Mouse (Mus musculus): ENCODE results near the gene Gm5891. TPM values are rescaled to one million over a fixed set of nuclear protein-coding genes. Genes with fewer than 3 reads are reported as not detected.
"Not testable (repeated sequence)": the region's sequence is repeated elsewhere in the genome, so short reads cannot be mapped to it uniquely, and the experiment has no call there.

The Gm5891 gene
- total RNA-seq (2021): not detected

GRCm38 (mm10) chr7:21921191-21921590, at the start of gene Gm5891:
Gene Gm5891, minus strand, starts transcription at chr7:21921291.
- DNase-seq; intact Hi-C loops (cut with DNase I): not testable (repeated sequence)

Other genes with a start within 250 kb of the Gm5891 start
- gene Gm4175, start 159.8 kb downstream of the Gm5891 start, total RNA-seq (2021): not detected
- gene Gm4177, start 124.6 kb downstream of the Gm5891 start, total RNA-seq (2021): not detected
- gene Vmn1r135, start 88.9 kb downstream of the Gm5891 start, total RNA-seq (2021): not detected
- gene Gm5725, start 77.0 kb downstream of the Gm5891 start, total RNA-seq (2021): not detected
- gene Vmn1r137, start 73.3 kb upstream of the Gm5891 start, total RNA-seq (2021): not detected
- not detected for gene Vmn1r138, start 107.6 kb upstream of the Gm5891 start, total RNA-seq (2021)
- gene Gm6176, start 135.0 kb upstream of the Gm5891 start, total RNA-seq (2021): not detected
- gene Vmn1r139, start 147.8 kb upstream of the Gm5891 start, total RNA-seq (2021): not detected
- gene Gm16451, start 197.0 kb upstream of the Gm5891 start, total RNA-seq (2021): not detected
- gene Gm10666, start 213.4 kb upstream of the Gm5891 start, total RNA-seq (2021): not detected
- not detected for gene Vmn1r142, start 242.7 kb upstream of the Gm5891 start, total RNA-seq (2021)

All from heart, postnatal 36 days (tissue).